Mouse (Mus musculus): ENCODE data around the gene Hadh.

DNA sequence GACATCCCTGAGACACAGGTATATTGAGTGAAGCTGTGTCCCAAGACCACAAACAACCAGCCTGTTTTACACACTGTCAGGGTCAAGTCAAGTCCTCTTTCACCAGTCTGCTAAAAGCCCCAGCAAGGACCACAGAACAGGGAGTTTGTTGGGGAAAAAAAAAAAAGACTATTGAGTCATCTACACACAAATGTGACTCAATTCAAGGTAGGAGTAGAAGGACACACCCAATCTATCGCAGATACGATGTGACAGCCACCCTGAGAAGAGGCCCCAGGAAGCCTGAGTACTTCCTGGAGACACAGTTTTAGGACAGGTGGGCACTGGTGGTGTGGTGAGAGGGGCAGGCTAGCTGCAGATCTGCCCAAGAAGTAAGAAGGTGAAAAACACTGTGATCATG is 21.6 kb downstream of the Hadh start:
- TF ChIP-seq EP300 (optimal IDR thresholded peaks at IDR 0.05), result no peak
- no peak for TF ChIP-seq CTCF (IDR thresholded peaks at IDR 0.05; ENCODE audit: low read depth)
